12 mouse cellular contexts compared by ENCODE assay signal in genomic region chr13:106813087-106813486, GRCm38 (mm10).
DNase-seq lines count a peak whose midpoint lies in the region; ATAC-seq and TF ChIP-seq lines count a peak whose summit lies in the region.
"Had no signal": no experiment of that assay in that cellular context is flagged by ENCODE, and none has a peak within 500 bp of the region (broad histone marks: within the 10 kb centered on the region; RNA-seq: fewer than 3 reads in every experiment).

No protein-coding gene starts in this region.

- DNase-seq in liver, adult 2 months (ENCODE audit: extremely low read depth, low read depth, low spot score): peak; percentile 10
- no peak for DNase-seq in liver, embryonic 11.5 days (ENCODE audit: low spot score)
- DNase-seq in CH12.LX (ENCODE audit: extremely low read depth): peak; percentile 46
- no peak for DNase-seq in right cerebral cortex, postnatal 10 days (ENCODE audit: low spot score in 2 of 2)
- DNase-seq in layer of hippocampus, adult 11-12 months (ENCODE audit: low spot score): no peak
- no peak for DNase-seq in layer of hippocampus, postnatal 25 days (ENCODE audit: extremely low spot score in 1 of 2, low spot score in 1 of 2)
- DNase-seq: embryo, embryonic 11 days; thymus, postnatal 4 days had no signal

- H3K27me3 ChIP-seq in liver, adult 2 months (ENCODE audit: control insufficient read depth, insufficient read depth, low read length): no peaks in the 10 kb centered on the region
- H3K27me3 ChIP-seq in liver, embryonic 11.5 days (replicated peaks; ENCODE audit: control insufficient read depth, insufficient read depth, low read length): no peaks in the 10 kb centered on the region
- H3K27me3 ChIP-seq in CH12.LX (replicated peaks): no peaks in the 10 kb centered on the region
- no peaks in the 10 kb centered on the region for H3K27me3 ChIP-seq in hindbrain, embryonic 12.5 days
- H3K27me3 ChIP-seq in neural tube, embryonic 13.5 days: no peaks in the 10 kb centered on the region

- H3K4me2 ChIP-seq in liver, embryonic 11.5 days: no peak overlapping the region
- H3K4me2 ChIP-seq in CH12.LX (ENCODE audit: insufficient read depth, low read depth, poor library complexity, severe bottlenecking): no peak overlapping the region
- H3K4me2 ChIP-seq in hindbrain, embryonic 12.5 days (replicated peaks): no peak overlapping the region
- no peak overlapping the region for H3K4me2 ChIP-seq in neural tube, embryonic 13.5 days

- in situ Hi-C loops in CH12.LX (cut with MboI; ENCODE audit: low pct_ligation_motif_present, low pct_unique_long_range_greater_than_20kb, low sequenced_read_pairs): no loop called here

- TF ChIP-seq CTCF in liver, adult 2 months (IDR thresholded peaks at IDR 0.05; ENCODE audit: low read depth, low read length): no peak
- no peak for TF ChIP-seq CTCF in CH12.LX (conservative IDR thresholded peaks at IDR 0.05 in 1 of 2, IDR thresholded peaks at IDR 0.05 in 1 of 2; ENCODE audit: low read depth in 2 of 2, low read length in 2 of 2)

- dilution Hi-C loops in CH12.LX (cut with MboI; ENCODE audit: extremely low pct_ligation_motif_present, extremely low pct_unique_long_range_greater_than_20kb, low sequenced_read_pairs): no loop called here

- no peak for ATAC-seq in liver, embryonic 11.5 days (replicated peaks; ENCODE audit: low FRiP score)
- peak; percentile 78; the same call in 1 of the 2 replicates for ATAC-seq in hindbrain, embryonic 12.5 days (ENCODE audit: low FRiP score)
- ATAC-seq in neural tube, embryonic 13.5 days (ENCODE audit: low read depth): peak; percentile 73; the same call in 1 of the 2 replicates
- ATAC-seq: lung, postnatal 0 days had no signal

- peaks cover 12% of the 10 kb centered on the region for H3K36me3 ChIP-seq in liver, adult 2 months (ENCODE audit: control insufficient read depth, insufficient read depth, low read length)
- peaks cover 5% of the 10 kb centered on the region for H3K36me3 ChIP-seq in liver, embryonic 11.5 days (ENCODE audit: control insufficient read depth, insufficient read depth, low read length)
- H3K36me3 ChIP-seq in CH12.LX (replicated peaks in 1 of 2; ENCODE audit: control insufficient read depth in 1 of 2, insufficient read depth in 1 of 2, low read length in 1 of 2): peaks cover 8 to 61% of the 10 kb centered on the region in 2 experiments
- H3K36me3 ChIP-seq in hindbrain, embryonic 12.5 days: peaks cover 16% of the 10 kb centered on the region; the same call in 1 of the 2 replicates
- peaks cover 21% of the 10 kb centered on the region for H3K36me3 ChIP-seq in neural tube, embryonic 13.5 days

- H3K4me1 ChIP-seq in liver, adult 2 months (ENCODE audit: control insufficient read depth, insufficient read depth, low read length): no peaks in the 10 kb centered on the region
- no peaks in the 10 kb centered on the region for H3K4me1 ChIP-seq in liver, embryonic 11.5 days (replicated peaks; ENCODE audit: control insufficient read depth, insufficient read depth, low read length)
- peaks cover 0 to 27% of the 10 kb centered on the region in 2 experiments; a peak in 2 of 4 replicates for H3K4me1 ChIP-seq in CH12.LX (ENCODE audit: control insufficient read depth in 1 of 2, insufficient read depth in 2 of 2)
- H3K4me1 ChIP-seq in hindbrain, embryonic 12.5 days: no peaks in the 10 kb centered on the region
- H3K4me1 ChIP-seq in neural tube, embryonic 13.5 days (replicated peaks): peaks cover 21% of the 10 kb centered on the region
- H3K4me1 ChIP-seq: limb, embryonic 10.5 days had no signal

- no peak for TF ChIP-seq EP300 in CH12.LX (IDR thresholded peaks at IDR 0.05; ENCODE audit: low read length)

- no peaks in the 10 kb centered on the region for H3K9me3 ChIP-seq in liver, embryonic 11.5 days (ENCODE audit: control insufficient read depth, low read length)
- no peaks in the 10 kb centered on the region for H3K9me3 ChIP-seq in CH12.LX (replicated peaks; ENCODE audit: low read length)
- no peaks in the 10 kb centered on the region for H3K9me3 ChIP-seq in hindbrain, embryonic 12.5 days (replicated peaks)
- no peaks in the 10 kb centered on the region for H3K9me3 ChIP-seq in neural tube, embryonic 13.5 days
- H3K9me3 ChIP-seq: limb, embryonic 10.5 days had no signal

- no peaks in the 10 kb centered on the region for H3K79me2 ChIP-seq in liver, adult 2 months (ENCODE audit: control insufficient read depth, insufficient read depth, low read length)
- H3K79me2 ChIP-seq in CH12.LX (replicated peaks; ENCODE audit: control insufficient read depth, extremely low read depth, insufficient read depth, poor library complexity, severe bottlenecking): no peaks in the 10 kb centered on the region

- TF ChIP-seq RAD21 in CH12.LX (IDR thresholded peaks at IDR 0.05; ENCODE audit: low read depth, low read length): no peak

- no peak overlapping the region for H3K4me3 ChIP-seq in liver, adult 2 months (ENCODE audit: insufficient read depth, low read depth, low read length)
- H3K4me3 ChIP-seq in liver, embryonic 11.5 days (ENCODE audit: low read depth, low read length): no peak overlapping the region
- H3K4me3 ChIP-seq in CH12.LX (replicated peaks in 1 of 3; ENCODE audit: low read depth in 2 of 3, low read length in 2 of 3, poor library complexity in 1 of 3): no peak overlapping the region
- no peak overlapping the region for H3K4me3 ChIP-seq in hindbrain, embryonic 12.5 days
- no peak overlapping the region for H3K4me3 ChIP-seq in neural tube, embryonic 13.5 days
- H3K4me3 ChIP-seq: limb, embryonic 10.5 days had no signal

- no peak overlapping the region for H3K27ac ChIP-seq in liver, adult 2 months (replicated peaks; ENCODE audit: insufficient read depth, low read depth, low read length)
- no peak overlapping the region for H3K27ac ChIP-seq in liver, embryonic 11.5 days (ENCODE audit: low read depth, low read length)
- H3K27ac ChIP-seq in CH12.LX (ENCODE audit: insufficient read depth, low read depth): no peak overlapping the region
- no peak overlapping the region for H3K27ac ChIP-seq in hindbrain, embryonic 12.5 days
- H3K27ac ChIP-seq in neural tube, embryonic 13.5 days (replicated peaks): peak overlapping the region; percentile 34; the same call in 1 of the 2 replicates
- H3K27ac ChIP-seq: limb, embryonic 10.5 days had no signal

- no peak overlapping the region for H3K9ac ChIP-seq in liver, adult 2 months (ENCODE audit: low read depth, low read length)
- no peak overlapping the region for H3K9ac ChIP-seq in liver, embryonic 11.5 days (ENCODE audit: low read depth, low read length)
- H3K9ac ChIP-seq in CH12.LX (ENCODE audit: insufficient read depth, low read depth): no peak overlapping the region
- H3K9ac ChIP-seq in hindbrain, embryonic 12.5 days: no peak overlapping the region
- no peak overlapping the region for H3K9ac ChIP-seq in neural tube, embryonic 13.5 days

- no peak for TF ChIP-seq POLR2A in liver, adult 2 months (IDR thresholded peaks at IDR 0.05; ENCODE audit: extremely low read depth, insufficient read depth, low read length)
- no peak for TF ChIP-seq POLR2A in CH12.LX (IDR thresholded peaks at IDR 0.05; ENCODE audit: low read depth, low read length)

- WGBS in liver, adult 2 months: 86% methylated on average over 9 of the region's 9 CpGs
- WGBS in liver, embryonic 11.5 days: 61% methylated on average over 9 of the region's 9 CpGs
- 81% methylated on average over 9 of the region's 9 CpGs for WGBS in hindbrain, embryonic 12.5 days
- WGBS in neural tube, embryonic 13.5 days: 66% methylated on average over 9 of the region's 9 CpGs

TF ChIP-seq in CH12.LX, 34 proteins besides CTCF, POLR2A, EP300 and RAD21:
- TF ChIP-seq HCFC1 (IDR thresholded peaks at IDR 0.05; ENCODE audit: low read depth, low read length) (no peak), E2F4 (IDR thresholded peaks at IDR 0.05; ENCODE audit: insufficient replicate concordance, low read depth, low read length) (no peak), MAZ (IDR thresholded peaks at IDR 0.05; ENCODE audit: low read depth, low read length) (no peak), MEF2A (IDR thresholded peaks at IDR 0.05; ENCODE audit: borderline replicate concordance, low read depth, low read length) (no peak), MYC (IDR thresholded peaks at IDR 0.05; ENCODE audit: low read depth, low read length) (no peak), JUN (IDR thresholded peaks at IDR 0.05; ENCODE audit: insufficient read depth, low read depth, low read length) (no peak), BHLHE40 (IDR thresholded peaks at IDR 0.05; ENCODE audit: low read depth, low read length) (no peak), IRF4 (IDR thresholded peaks at IDR 0.05; ENCODE audit: low read depth, low read length) (no peak), NRF1 (IDR thresholded peaks at IDR 0.05; ENCODE audit: low read depth, low read length) (no peak), MAX (IDR thresholded peaks at IDR 0.05; ENCODE audit: low read length) (no peak)

Comparison
In these comparisons a context has a peak if more than half of its experiments do, and no peak if none do; other contexts are left out.
1. DNase-seq: peak in liver, adult 2 months (single experiment) and CH12.LX (single experiment); none in liver, embryonic 11.5 days (single experiment), right cerebral cortex, postnatal 10 days (0 of 2), layer of hippocampus, adult 11-12 months (single experiment) and layer of hippocampus, postnatal 25 days (0 of 2).